Mouse (Mus musculus) adrenal gland, adult 2 months (tissue): ENCODE data around the gene Itfg2. TPM values are rescaled to one million over a fixed set of nuclear protein-coding genes. Genes with fewer than 3 reads are reported as not detected.
"Not testable (repeated sequence)": the region's sequence is repeated elsewhere in the genome, so short reads cannot be mapped to it uniquely, and the experiment has no call there.

Experiments used
- DNase-seq: peaks from one replicate; pipeline ENCODE4 v3.0.0; 2021
- polyA plus RNA-seq: library from polyadenylated mRNA; depleted of rRNA; stranded (reverse); fragments of >200 nt; gene quantifications from 2 replicates; pipeline ENCODE4 v1.2.3, GENCODE M21; 2012; rRNA removed
- total RNA-seq, 2 experiments: library from RNA; stranded (reverse); gene quantifications; 2 replicates each; pipeline ENCODE4 v1.2.3; 2021

Gene Itfg2
- total and polyA plus RNA-seq, 3 experiments, result 28.6 to 32.8 (median 31.7) TPM

DNA sequence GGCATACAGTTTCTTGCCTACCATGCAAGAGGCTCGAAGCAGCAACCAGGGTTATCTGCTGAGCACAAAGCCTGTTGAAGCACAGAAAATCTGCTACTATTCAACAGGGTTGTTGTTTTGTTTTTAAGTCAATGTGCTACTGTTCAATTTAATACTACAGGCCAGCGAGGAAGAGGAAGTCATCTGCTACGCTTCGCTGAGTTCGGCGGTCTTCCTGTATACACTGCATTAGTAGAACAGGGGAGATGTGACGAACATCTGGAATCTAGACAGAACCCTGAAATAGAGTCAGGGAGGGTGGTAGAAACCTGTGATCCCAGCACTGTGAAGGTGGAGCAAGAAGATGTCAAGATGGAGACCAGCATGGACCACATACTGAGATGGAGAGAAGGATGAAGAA is 41.0 kb downstream of the Itfg2 start:
- no peak for DNase-seq

GRCm38 (mm10) chr6:128381254-128381653 is 43.5 kb downstream of the Itfg2 start:
- DNase-seq, result no peak

DNA sequence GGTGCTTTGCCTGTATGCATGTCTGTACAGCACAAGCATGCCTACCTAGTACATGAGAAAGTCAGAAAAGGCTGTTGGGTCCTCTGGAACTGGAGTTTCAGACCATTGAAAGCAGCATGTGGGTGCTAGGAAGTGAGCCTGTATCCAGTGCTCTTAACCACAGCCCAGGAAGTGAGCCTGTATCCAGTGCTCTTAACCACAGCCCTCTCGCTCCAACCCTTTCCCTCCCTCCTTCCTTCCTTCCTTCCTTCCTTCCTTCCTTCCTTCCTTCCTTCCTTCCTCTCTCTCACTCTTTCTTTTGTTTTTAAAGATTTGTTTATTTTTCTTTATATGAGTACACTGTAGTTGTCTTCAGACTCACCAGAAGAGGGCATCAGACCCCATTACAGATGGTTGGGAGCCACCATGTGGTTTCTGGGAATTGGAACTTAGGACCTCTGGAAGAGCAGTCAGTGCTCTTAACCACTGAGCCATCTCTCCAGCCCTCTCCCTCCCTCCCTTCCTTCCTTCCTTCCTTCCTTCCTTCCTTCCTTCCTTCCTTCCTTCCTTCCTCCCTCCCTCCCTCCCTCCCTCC is 44.0 kb downstream of the Itfg2 start:
- not testable (repeated sequence) for DNase-seq

- no peak for DNase-seq
Observed at GRCm38 (mm10) chr6:128379636-128380035, 45.1 kb downstream of the Itfg2 start.

GRCm38 (mm10) chr6:128376371-128377085 is 48.2 kb downstream of the Itfg2 start:
- DNase-seq, result no peak

DNA sequence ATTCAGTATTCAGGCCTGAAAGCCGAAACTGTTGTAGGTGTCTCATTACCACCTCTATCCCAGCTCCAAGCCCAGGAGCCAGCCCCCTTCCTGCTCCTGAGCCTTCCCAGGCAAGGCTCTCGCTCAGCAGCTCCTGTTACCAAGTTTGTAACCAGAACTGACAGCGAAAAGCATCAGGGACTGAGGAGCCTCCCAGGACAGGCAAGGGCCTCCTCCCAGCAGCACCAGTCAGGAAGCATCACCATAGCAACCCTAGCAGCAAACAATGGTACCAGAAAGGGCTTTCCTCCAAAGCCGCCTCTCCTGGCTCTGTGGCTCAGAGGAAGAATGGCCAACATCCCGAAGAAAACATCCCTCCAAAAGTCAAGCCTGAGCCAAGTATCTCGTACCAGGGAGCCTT is 49.5 kb downstream of the Itfg2 start, which contains the start of the genes Tex52 and Gm44596:
Gene Tex52, plus strand, starts transcription at position 265 of the 400 bp plus-strand sequence.
Gene Gm44596, plus strand, starts transcription at position 312 of the 400 bp plus-strand sequence.
- DNase-seq, result no peak

DNA sequence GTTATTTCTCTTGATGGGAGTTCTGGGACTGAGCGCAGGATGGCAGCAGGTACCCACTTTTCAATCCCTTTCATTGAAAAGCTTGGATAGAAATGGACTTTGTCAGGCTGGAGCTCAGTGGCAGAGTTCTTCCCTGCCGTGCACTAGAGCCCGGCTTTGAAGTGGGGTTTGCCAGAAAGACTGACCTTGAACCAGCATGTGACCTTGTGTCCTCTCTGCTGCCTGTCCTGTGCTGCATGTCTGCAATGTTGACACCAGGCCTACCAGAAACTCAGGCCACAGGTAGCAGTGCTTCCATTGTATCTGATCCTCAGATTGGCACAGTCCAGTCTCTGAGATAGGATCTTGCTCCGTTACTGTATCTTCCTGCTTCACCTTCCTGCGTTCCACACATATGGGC is 54.7 kb downstream of the Itfg2 start:
- DNase-seq, result no peak

GRCm38 (mm10) chr6:128366466-128366865 is 58.3 kb downstream of the Itfg2 start:
- DNase-seq, result no peak

GRCm38 (mm10) chr6:128364721-128365120 is 60.0 kb downstream of the Itfg2 start:
- DNase-seq, result no peak

- DNase-seq, result no peak
Observed at GRCm38 (mm10) chr6:128363007-128363825, 61.5 kb downstream of the Itfg2 start.

GRCm38 (mm10) chr6:128362381-128363006 is 62.2 kb downstream of the Itfg2 start, which contains the start of the genes Rhno1 and Foxm1:
Rhno1 (minus strand) TSS chr6:128362911.
Foxm1 (plus strand) TSS chr6:128362967.
- DNase-seq, result peak; percentile 91

DNA sequence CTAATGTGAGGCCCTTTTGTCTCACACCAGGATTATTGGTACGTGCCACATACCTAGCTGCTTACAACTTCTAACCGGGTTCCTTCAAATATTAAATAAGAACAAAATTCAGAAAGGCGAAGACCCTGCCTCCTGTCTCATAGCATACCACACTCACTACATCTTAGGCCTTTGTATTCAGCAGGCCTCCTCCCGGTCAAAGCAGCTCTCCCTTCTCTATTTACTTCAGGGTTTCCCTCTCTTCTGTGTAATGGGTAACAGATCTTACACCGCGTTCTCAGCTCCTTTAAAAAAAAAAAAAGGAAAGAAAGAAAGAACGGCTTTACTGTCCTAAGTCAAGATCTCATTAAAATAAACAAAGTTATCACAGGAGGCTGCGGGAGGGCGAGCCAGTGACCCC is 62.8 kb downstream of the Itfg2 start:
- no peak for DNase-seq

Other genes starting within 250 kb of the Itfg2 start
- 1 to 10 TPM; 2.7 to 2.9 TPM for gene Tead4, start 124.1 kb downstream of the Itfg2 start, total RNA-seq
- gene Tead4, start 124.1 kb downstream of the Itfg2 start, polyA plus RNA-seq, result 2.9 and 3.6 TPM in 2 replicates
- 10 to 100 TPM; 34.9 to 42.6 TPM for gene Tulp3, start 69.1 kb downstream of the Itfg2 start, total RNA-seq
- 20.2 and 25.7 TPM in 2 replicates for gene Tulp3, start 69.1 kb downstream of the Itfg2 start, polyA plus RNA-seq
- 10 to 100 TPM; 15.9 to 18.0 TPM for gene Rhno1, start 62.0 kb downstream of the Itfg2 start, total RNA-seq
- 11.2 TPM in 2 replicates for gene Rhno1, start 62.0 kb downstream of the Itfg2 start, polyA plus RNA-seq
- 1 to 10 TPM; 1.9 to 3.0 TPM for gene Foxm1, start 62.0 kb downstream of the Itfg2 start, total RNA-seq
- 4.5 and 4.7 TPM in 2 replicates for gene Foxm1, start 62.0 kb downstream of the Itfg2 start, polyA plus RNA-seq
- not detected for gene Tex52, start 49.5 kb downstream of the Itfg2 start, total RNA-seq
- not detected in 2 replicates for gene Tex52, start 49.5 kb downstream of the Itfg2 start, polyA plus RNA-seq
- not detected for gene Gm44596, start 49.4 kb downstream of the Itfg2 start, total RNA-seq
- gene Gm44596, start 49.4 kb downstream of the Itfg2 start, polyA plus RNA-seq, result 0.30 TPM in 1 of 2 replicates, not detected in the other
- gene Nrip2, start 25.6 kb downstream of the Itfg2 start, total RNA-seq, result 1 to 10 TPM; 2.1 to 2.5 TPM
- 2.6 and 3.9 TPM in 2 replicates for gene Nrip2, start 25.6 kb downstream of the Itfg2 start, polyA plus RNA-seq
- gene Fkbp4, start 13.7 kb upstream of the Itfg2 start, total RNA-seq, result 100 to 1,000 TPM; 229 to 272 TPM
- 187 and 202 TPM in 2 replicates for gene Fkbp4, start 13.7 kb upstream of the Itfg2 start, polyA plus RNA-seq
- gene Pzp, start 101.8 kb upstream of the Itfg2 start, total RNA-seq, result 10 to 100 TPM in 1 of 2 experiments, under 1 TPM in 1; 0.83 to 11.8 TPM
- 0.31 TPM in 1 of 2 replicates, not detected in the other for gene Pzp, start 101.8 kb upstream of the Itfg2 start, polyA plus RNA-seq
- gene A2ml1, start 156.7 kb upstream of the Itfg2 start, total RNA-seq, result not detected
- gene A2ml1, start 156.7 kb upstream of the Itfg2 start, polyA plus RNA-seq, result not detected in 2 replicates
- gene Klrb1a, start 198.6 kb upstream of the Itfg2 start, total RNA-seq, result not detected
- gene Klrb1a, start 198.6 kb upstream of the Itfg2 start, polyA plus RNA-seq, result 0.26 and 0.29 TPM in 2 replicates
- gene Clec2h, start 237.5 kb upstream of the Itfg2 start, total RNA-seq, result under 1 TPM; 0.49 to 0.52 TPM
- not detected in 2 replicates for gene Clec2h, start 237.5 kb upstream of the Itfg2 start, polyA plus RNA-seq